Mouse (Mus musculus) kidney, embryonic 14.5 days (tissue): Measurements from ENCODE around the gene Krit1. TPM values are rescaled to one million over a fixed set of nuclear protein-coding genes. Genes with fewer than 3 reads are reported as not detected.
A peak's percentile ranks its signal among the peaks of the same experiment; 100 is the strongest.

ENCODE experiments used
- ATAC-seq: fragments of 200-750 bp; cut with Nextera tagmentation; 2 replicates; pipeline ENCODE4 v1.8.0; 2017; ENCODE audit warnings: moderate number of reproducible peaks, mild to moderate bottlenecking, moderate TSS enrichment, moderate library complexity; ENCODE audit not compliant: low FRiP score, low TSS enrichment
- H3K27ac ChIP-seq: fragments of 300-500 bp; sonication (generic); 2 replicates; pipeline ENCODE4 v1.5.1; 2014; ENCODE audit warnings: low read depth, mild to moderate bottlenecking, low read length, moderate library complexity, mixed read lengths
- H3K27me3 ChIP-seq: fragments of 300-500 bp; sonication (generic); 2 replicates; pipeline ENCODE4 v1.6.1; 2014; ENCODE audit warnings: mild to moderate bottlenecking, low read length; ENCODE audit not compliant: control insufficient read depth, insufficient read depth
- H3K36me3 ChIP-seq: fragments of 300-500 bp; sonication (generic); 2 replicates; pipeline ENCODE4 v1.6.1; 2014; ENCODE audit warnings: low read length, mixed read lengths; ENCODE audit not compliant: control insufficient read depth, insufficient read depth
- H3K4me1 ChIP-seq: fragments of 300-500 bp; sonication (generic); 2 replicates; pipeline ENCODE4 v1.6.1; 2014; ENCODE audit warnings: low read length, mixed read lengths; ENCODE audit not compliant: control insufficient read depth, insufficient read depth
- H3K4me2 ChIP-seq: fragments of 300-500 bp; sonication (generic); replicated peaks from 2 replicates; pipeline ENCODE4 v1.6.1; 2014; ENCODE audit warnings: low read depth, mild to moderate bottlenecking, low read length
- H3K4me3 ChIP-seq: fragments of 300-500 bp; sonication (generic); 2 replicates; pipeline ENCODE4 v1.5.1; 2014; ENCODE audit warnings: mild to moderate bottlenecking, low read length
- H3K9ac ChIP-seq: fragments of 300-500 bp; sonication (generic); 2 replicates; pipeline ENCODE4 v1.6.1; 2014; ENCODE audit warnings: low read depth, mild to moderate bottlenecking, low read length, moderate library complexity
- H3K9me3 ChIP-seq: fragments of 300-500 bp; sonication (generic); 2 replicates; pipeline ENCODE4 v1.6.1; 2016; ENCODE audit warnings: low read length; ENCODE audit not compliant: control insufficient read depth
- WGBS: fragments of 180-500 bp; shearing (Covaris S2); extraction: QIAGEN DNeasy Blood & Tissue Kit; methylation state at CpG from one replicate; pipeline ENCODE4 v1.1.7; 2014; 5-methylcytosine and 5-hydroxymethylcytosine counted together
- polyA plus RNA-seq: library from polyadenylated mRNA; unstranded; fragments of >200 nt; fragmentation: Nextera tagmentation; extraction: Ambion mirVana; gene quantifications from 2 replicates; pipeline ENCODE4 v1.2.1, GENCODE M21; 2014

Krit1 gene
- polyA plus RNA-seq: 39.6 and 50.3 TPM in 2 replicates

DNA sequence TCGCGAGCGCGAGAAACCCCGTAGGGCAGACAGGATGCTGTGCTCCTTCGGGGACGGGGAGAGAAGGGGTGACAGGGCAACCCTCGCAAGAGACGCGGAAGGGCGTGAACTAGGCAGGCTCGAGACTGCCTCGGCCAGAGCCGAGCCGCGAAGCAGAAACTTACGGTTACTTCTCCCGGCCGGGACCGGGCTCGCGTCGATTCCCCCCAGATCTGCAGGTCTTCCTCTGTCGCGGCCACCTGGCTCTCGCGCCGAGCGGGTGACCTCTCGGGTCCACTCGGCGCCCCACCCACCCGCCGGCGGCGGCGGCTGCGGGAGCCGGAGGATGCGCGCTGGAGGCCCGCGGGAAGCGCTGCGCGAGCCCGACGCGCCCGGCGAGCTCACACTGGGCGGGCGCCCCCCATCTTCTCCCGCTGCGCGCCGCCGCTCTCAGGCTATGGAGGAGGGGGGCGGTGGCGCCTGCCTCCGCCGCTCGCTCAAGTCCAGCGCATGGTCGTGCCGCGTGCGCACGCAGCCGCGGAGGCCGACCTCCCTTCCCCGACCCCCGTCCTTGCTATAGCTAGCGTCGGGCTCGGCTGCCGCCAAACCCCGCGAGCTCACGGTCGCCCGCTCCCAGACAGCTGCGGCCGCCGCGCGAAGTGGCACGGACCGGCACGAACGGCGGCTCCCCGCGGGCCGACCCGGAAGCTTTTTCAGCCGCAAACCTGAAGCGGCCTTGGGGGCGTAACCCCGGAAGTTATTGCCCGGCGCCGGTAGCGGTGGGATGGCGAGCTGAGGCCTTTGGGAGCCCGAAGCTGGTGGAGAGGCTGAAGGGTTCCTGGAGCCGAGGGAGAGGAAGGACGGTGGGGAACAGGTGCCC lies at the start of gene Krit1, which contains the start of gene Ankib1:
Krit1 (plus strand) TSS at position 752 of the 859 bp plus-strand sequence.
Ankib1 (minus strand) TSS at position 493 of the 859 bp plus-strand sequence.
- Histone ChIP-seq H3K4me2 (peak within 1 kb of the TSS; percentile 69), H3K36me3 (no peaks in the 10 kb centered on the region), H3K9ac (peak within 1 kb of the TSS; percentile 86), H3K4me3 (peak within 1 kb of the TSS; percentile 90), H3K27ac (peak within 1 kb of the TSS; percentile 81), H3K4me1 (peaks cover 8% of the 10 kb centered on the region; the same call in 1 of the 2 replicates), H3K27me3 (no peaks in the 10 kb centered on the region), H3K9me3 (no peaks in the 10 kb centered on the region)
- peak; percentile 97 for ATAC-seq
- under 1% methylated on average over 106 of the region's 109 CpGs for WGBS

GRCm38 (mm10) chr5:3771512-3771911 lies 31.5 kb upstream of the Krit1 start:
- Histone ChIP-seq H3K36me3 (peaks cover 3% of the 10 kb centered on the region; the same call in 1 of the 2 replicates), H3K27ac (no peak overlapping the region), H3K27me3 (no peaks in the 10 kb centered on the region), H3K9ac (no peak overlapping the region), H3K4me2 (no peak overlapping the region), H3K4me1 (no peaks in the 10 kb centered on the region), H3K9me3 (no peaks in the 10 kb centered on the region), H3K4me3 (no peak overlapping the region)
- WGBS: 93% methylated on average over 3 of the region's 3 CpGs
- no peak for ATAC-seq

DNA sequence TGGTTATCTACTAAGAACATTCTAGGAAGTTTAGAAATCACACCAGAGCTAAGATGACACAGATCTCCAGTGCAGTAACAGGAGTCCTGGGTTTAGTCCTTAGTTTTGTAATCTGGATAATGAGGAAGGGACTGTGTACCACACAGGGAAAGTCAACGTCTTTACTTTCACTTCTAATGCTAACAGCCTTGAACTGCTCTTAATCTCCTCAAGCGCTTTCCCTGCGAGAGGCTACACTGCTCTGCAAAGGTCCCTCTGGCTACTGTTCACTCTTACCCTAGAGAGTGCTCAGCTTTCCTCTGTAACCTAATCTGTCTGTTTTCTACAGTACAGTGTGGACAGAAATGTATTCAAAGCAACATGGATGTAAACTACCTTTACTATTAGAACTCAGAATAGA lies 31.0 kb upstream of the Krit1 start:
- H3K9ac ChIP-seq: no peak overlapping the region
- no peak for ATAC-seq
- no peak overlapping the region for H3K27ac ChIP-seq
- 71% methylated on average over 3 of the region's 3 CpGs for WGBS
- H3K9me3 ChIP-seq: no peaks in the 10 kb centered on the region
- no peak overlapping the region for H3K4me3 ChIP-seq
- H3K36me3 ChIP-seq: no peaks in the 10 kb centered on the region; the same call in 1 of the 2 replicates
- no peak overlapping the region for H3K4me2 ChIP-seq
- H3K27me3 ChIP-seq: no peaks in the 10 kb centered on the region
- no peaks in the 10 kb centered on the region for H3K4me1 ChIP-seq

DNA sequence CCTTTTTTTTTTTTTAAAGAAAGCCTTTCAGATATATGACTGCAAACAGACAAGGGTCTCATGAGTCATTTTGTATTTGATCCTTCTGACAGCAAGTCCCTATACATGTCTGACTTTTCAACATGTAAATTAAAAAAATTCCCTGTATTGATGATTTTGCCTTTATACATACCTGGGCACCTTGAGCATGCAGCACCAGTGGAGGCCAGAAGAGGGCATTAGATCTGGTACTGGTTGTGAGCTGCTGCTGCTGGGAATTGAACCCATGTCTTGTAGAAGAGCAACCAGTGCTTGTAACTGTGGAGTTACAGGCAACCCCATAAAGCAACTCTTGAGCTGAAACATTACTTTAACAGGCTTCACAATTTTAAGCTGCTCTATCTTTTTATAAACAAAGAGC lies 20.3 kb upstream of the Krit1 start:
- Histone ChIP-seq H3K9me3 (no peaks in the 10 kb centered on the region), H3K27me3 (no peaks in the 10 kb centered on the region), H3K4me3 (no peak overlapping the region), H3K9ac (no peak overlapping the region), H3K36me3 (no peaks in the 10 kb centered on the region), H3K4me1 (no peaks in the 10 kb centered on the region), H3K4me2 (no peak overlapping the region), H3K27ac (no peak overlapping the region)
- ATAC-seq: no peak

DNA sequence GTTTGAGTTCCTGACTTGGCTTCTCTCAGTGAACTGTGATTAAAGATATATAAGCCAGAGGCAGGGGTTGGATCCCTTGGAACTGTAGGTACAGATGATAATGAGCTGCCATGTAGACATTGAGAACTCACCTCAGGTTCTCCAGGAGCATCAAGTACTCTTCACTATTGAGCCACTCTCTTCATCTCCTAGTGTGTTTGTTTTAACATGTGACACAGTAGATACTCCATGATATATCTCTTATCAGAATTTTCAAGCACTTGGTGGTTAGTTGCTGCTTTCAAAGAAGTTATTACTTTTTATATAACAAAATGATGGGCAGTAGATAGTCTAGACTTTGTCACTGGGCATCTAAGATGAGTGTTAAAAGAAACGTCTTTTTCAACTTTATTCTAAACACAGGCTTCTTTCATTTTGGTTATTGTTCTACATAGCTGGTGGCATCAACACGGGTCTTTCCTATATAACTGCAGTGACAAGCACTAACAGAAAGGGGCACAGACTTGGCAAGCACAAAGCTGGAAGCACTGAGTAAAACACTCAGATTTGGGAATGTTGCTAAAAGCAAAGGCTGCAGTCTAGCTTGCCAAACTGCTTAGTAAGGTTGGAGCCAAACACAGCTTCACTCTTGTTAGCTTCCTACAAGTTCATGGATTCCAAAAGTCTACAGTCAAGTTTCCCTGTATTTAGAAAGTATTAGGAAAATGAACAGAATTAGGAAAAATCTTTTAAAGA lies 18.9 kb upstream of the Krit1 start:
- H3K4me2 ChIP-seq: no peak overlapping the region
- ATAC-seq: no peak
- H3K9me3 ChIP-seq: no peaks in the 10 kb centered on the region
- no peaks in the 10 kb centered on the region for H3K36me3 ChIP-seq
- H3K27ac ChIP-seq: no peak overlapping the region
- no peak overlapping the region for H3K4me3 ChIP-seq
- no peaks in the 10 kb centered on the region for H3K27me3 ChIP-seq
- H3K4me1 ChIP-seq: no peaks in the 10 kb centered on the region
- 86% methylated on average over 2 of the region's 2 CpGs for WGBS
- H3K9ac ChIP-seq: no peak overlapping the region

- no peaks in the 10 kb centered on the region for H3K9me3 ChIP-seq
- WGBS: 68% methylated on average over 1 of the region's 1 CpGs
- no peak overlapping the region for H3K27ac ChIP-seq
- H3K27me3 ChIP-seq: no peaks in the 10 kb centered on the region
- no peak overlapping the region for H3K4me2 ChIP-seq
- H3K4me1 ChIP-seq: no peaks in the 10 kb centered on the region
- no peak overlapping the region for H3K4me3 ChIP-seq
- no peak for ATAC-seq
- H3K9ac ChIP-seq: no peak overlapping the region
- no peaks in the 10 kb centered on the region for H3K36me3 ChIP-seq
These were observed 18.1 kb upstream of the Krit1 start for GRCm38 (mm10) chr5:3784751-3785496.

DNA sequence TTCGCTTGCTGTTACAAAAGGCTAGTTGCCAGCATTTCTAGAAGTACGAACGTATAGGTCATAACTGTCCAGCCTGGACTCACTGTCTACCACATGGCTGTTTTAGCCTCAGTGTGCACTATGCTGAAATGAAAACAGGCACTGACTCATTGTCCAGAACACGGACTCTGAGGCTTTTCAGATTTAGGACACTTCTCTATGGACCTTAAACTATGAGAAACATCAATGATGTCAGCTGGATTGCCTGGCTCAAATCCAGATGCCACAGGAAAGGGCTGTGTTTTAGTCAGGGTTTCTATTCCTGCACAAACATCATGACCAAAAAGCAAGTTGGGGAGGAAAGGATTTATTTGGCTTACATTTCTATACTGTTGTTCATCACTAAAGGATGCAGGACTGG lies 15.4 kb upstream of the Krit1 start:
- no peak overlapping the region for H3K9ac ChIP-seq
- no peak overlapping the region for H3K4me2 ChIP-seq
- WGBS: 84% methylated on average over 4 of the region's 4 CpGs
- H3K27ac ChIP-seq: no peak overlapping the region
- H3K4me3 ChIP-seq: no peak overlapping the region
- no peaks in the 10 kb centered on the region for H3K27me3 ChIP-seq
- ATAC-seq: no peak
- H3K9me3 ChIP-seq: no peaks in the 10 kb centered on the region
- no peaks in the 10 kb centered on the region for H3K36me3 ChIP-seq
- no peaks in the 10 kb centered on the region for H3K4me1 ChIP-seq

- Histone ChIP-seq H3K9me3 (no peaks in the 10 kb centered on the region), H3K36me3 (no peaks in the 10 kb centered on the region), H3K27ac (no peak overlapping the region), H3K4me2 (no peak overlapping the region), H3K9ac (no peak overlapping the region), H3K27me3 (no peaks in the 10 kb centered on the region), H3K4me1 (no peaks in the 10 kb centered on the region), H3K4me3 (no peak overlapping the region)
- ATAC-seq: no peak
These were observed 11.9 kb upstream of the Krit1 start for GRCm38 (mm10) chr5:3791048-3791447.
